Mouse (Mus musculus) CD4-positive, CD25-positive, alpha-beta regulatory T cell, adult 4 months (primary cell): ENCODE measurements around the gene 2410004B18Rik. TPM values are rescaled to one million over a fixed set of nuclear protein-coding genes. Genes with fewer than 3 reads are reported as not detected.
"Not testable (repeated sequence)": the region's sequence is repeated elsewhere in the genome, so short reads cannot be mapped to it uniquely, and the experiment has no call there.

Experiments
- ATAC-seq: one replicate; pipeline ENCODE4 v1.8.0; 2017
- polyA plus RNA-seq, 2 experiments: library from polyadenylated mRNA; unstranded; fragments of 100-300 nt; shearing (Covaris generic); gene quantifications; one replicate each; pipeline ENCODE4 v1.2.1; 2017

2410004B18Rik gene
- 10 to 100 TPM; 18.9 to 21.5 TPM for polyA plus RNA-seq

- ATAC-seq, result peak; percentile 88
Measured at GRCm38 (mm10) chr3:145937505-145938404, at the start of gene 2410004B18Rik. Gene 2410004B18Rik (plus strand): TSS chr3:145938014.

GRCm38 (mm10) chr3:145890346-145891132, 47.3 kb upstream of the 2410004B18Rik start:
- ATAC-seq, result no peak

DNA sequence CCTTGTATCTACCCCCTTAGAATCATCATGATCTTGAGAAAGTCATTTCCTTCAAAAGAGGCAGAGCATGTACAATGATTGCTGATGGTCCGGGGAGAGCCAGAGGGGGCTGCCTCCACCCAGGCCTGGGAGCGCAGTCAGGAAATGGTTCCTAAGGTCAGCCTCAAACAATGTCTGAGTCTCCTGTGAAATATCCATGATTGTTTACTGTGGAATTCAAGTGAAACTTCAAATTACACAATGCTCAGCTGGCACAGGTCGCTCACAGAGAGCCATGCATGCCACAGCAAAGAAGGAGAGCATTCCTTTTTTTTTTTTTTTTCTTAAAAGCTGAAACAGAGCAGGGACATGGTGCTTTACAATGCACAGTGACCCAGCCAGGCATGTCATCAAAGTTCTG, 45.4 kb upstream of the 2410004B18Rik start:
- no peak for ATAC-seq

DNA sequence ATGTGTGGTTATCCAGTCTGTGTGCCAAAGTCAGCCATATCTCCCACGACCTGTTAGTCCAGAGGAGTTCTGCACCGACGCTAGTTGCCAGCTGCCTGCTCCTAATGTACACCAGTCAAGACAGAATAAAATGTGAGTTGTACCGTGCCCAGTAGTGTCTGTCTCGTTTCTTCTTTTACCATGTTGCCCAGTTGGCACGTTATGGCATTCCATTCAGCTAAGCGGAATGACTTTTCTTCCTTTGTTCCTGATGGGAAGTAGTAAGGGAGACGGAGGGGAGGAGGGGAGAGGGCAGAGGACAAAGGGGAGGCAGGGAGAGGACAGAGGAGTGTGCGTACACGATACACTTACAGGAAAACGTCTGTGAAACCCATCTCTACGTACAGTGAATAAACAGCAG, 43.7 kb upstream of the 2410004B18Rik start:
- no peak for ATAC-seq

DNA sequence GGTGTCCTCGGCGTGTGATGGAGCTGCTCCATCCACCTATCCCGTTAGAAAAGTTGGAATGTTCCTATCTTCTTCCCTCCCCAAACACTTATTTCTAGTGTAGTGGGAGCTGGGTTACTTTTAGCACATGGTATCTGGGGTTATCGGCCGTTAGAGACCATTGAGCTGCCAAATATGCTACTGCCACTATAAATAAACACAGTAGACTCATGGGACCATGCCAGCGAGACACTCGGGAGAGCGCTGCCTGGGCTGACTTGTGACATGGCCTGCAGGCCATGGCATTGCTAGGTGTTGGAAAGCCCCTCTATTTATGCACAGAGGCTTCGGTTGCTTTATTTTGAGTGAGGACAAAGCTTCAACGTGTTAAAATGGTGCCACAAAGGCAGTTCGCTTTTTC, 40.1 kb upstream of the 2410004B18Rik start:
- no peak for ATAC-seq

DNA sequence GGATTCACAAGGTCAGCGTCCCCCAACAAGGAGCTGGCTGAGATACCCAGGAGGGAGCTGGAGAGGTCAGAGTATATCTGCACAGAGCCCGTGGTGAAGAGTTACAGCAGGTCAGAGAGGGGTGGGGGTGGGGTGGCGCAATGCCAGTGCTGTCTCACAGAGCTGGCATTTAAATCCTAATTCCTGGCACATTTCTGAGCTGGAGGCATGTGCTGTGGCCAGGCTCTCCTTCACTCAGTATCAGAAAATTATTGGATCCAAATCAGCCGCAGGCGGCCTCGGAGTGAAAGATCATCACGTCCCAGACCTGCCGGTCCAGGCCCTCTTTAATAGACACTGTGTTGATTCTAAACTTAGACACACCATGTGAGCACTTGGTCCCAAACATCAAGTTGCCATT, 38.0 kb upstream of the 2410004B18Rik start:
- no peak for ATAC-seq

GRCm38 (mm10) chr3:145903530-145903929, 34.3 kb upstream of the 2410004B18Rik start:
- ATAC-seq, result no peak

- ATAC-seq, result peak; percentile 53
Measured at GRCm38 (mm10) chr3:145904850-145905776, 32.7 kb upstream of the 2410004B18Rik start.

DNA sequence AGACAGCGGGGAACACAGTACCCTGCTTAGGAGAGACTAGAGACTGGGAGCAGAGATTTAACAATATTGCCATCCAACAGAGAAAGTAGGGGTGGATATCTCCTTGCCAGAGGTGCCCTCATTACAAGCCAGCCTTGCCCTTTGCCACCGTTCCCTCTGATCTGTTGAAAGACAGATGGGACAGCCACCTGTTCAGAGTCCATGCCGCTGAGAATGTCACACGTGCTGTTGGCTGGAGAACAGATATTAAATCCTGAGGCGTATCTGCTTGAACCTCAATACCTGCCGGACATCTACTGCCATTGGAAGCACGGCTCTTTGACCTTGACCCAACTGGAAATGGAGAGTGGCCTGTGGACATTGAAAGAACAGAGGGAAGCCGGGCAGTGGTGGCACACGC, 31.2 kb upstream of the 2410004B18Rik start:
- ATAC-seq, result no peak

DNA sequence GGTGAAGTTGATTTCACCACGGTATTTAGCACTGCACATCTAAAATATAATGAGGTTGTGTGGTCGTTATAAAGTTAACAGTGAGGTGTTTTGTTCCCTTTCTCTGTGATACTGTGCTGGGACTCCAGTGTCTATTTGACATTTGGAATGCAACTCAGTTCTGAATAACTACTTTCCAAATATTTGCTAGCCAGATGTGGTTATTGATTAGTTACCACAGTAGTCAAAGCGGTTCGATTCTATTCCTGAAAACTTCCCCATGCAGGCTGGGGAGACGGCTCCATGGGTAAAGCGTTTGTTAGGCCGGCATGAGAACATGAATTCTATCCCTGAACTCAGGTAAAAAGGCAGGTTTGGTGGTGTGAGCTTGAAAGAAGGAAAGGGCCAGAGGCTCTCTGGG, 25.3 kb upstream of the 2410004B18Rik start:
- no peak for ATAC-seq

- ATAC-seq, result no peak
Measured at GRCm38 (mm10) chr3:145913263-145913662, 24.6 kb upstream of the 2410004B18Rik start.

DNA sequence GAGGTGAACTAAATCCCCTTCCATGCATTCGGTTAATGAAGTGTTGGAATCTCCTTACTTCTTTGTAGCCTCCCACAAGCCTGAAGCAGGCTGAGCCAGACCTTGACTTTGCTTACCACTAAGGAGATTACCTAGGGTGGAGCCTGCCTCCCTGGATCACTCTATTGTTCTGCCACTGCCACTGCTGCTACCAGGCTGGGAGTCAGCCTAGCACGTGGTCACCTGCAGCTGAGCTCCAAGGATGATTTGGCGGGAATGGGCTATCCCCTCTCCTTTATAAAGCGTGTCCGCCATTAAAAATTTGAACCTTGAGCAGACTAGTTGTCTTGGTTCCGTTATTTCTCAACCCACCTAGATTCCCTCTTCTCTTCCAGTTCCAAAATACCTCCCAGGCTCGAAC, 23.9 kb upstream of the 2410004B18Rik start:
- ATAC-seq, result not testable (repeated sequence)

DNA sequence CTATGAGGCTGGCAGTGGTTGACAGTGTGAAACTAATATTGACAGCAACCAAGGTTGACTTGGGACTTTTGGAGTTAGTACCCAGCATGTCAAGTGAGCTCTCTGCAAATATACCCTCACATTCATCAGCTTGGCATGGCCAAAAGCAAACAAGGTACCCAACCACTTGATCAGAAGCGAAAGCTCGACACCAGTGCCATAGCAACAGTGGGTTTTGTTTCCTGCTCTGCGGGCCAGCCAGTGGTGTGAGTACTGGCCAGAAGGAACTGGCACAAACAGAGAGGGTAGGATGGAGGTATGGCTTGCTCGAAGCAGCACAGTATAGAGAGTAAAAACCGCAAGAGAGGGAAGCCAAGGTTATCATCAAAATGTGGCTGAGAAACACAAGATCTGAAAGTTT, 21.4 kb upstream of the 2410004B18Rik start:
- ATAC-seq, result peak; percentile 58

- ATAC-seq, result peak; percentile 82
Measured at GRCm38 (mm10) chr3:145916826-145917225, 21.0 kb upstream of the 2410004B18Rik start.

- ATAC-seq, result no peak
Measured at GRCm38 (mm10) chr3:145922019-145922854, 15.6 kb upstream of the 2410004B18Rik start, which contains the start of gene Bcl10. Gene Bcl10 (plus strand): TSS chr3:145922804.

- no peak for ATAC-seq
Measured at GRCm38 (mm10) chr3:145922971-145923370, 14.8 kb upstream of the 2410004B18Rik start.

GRCm38 (mm10) chr3:145923874-145924577, 13.8 kb upstream of the 2410004B18Rik start:
- peak; percentile 90 for ATAC-seq

GRCm38 (mm10) chr3:145924649-145925337, 13.0 kb upstream of the 2410004B18Rik start:
- ATAC-seq, result peak; percentile 40

DNA sequence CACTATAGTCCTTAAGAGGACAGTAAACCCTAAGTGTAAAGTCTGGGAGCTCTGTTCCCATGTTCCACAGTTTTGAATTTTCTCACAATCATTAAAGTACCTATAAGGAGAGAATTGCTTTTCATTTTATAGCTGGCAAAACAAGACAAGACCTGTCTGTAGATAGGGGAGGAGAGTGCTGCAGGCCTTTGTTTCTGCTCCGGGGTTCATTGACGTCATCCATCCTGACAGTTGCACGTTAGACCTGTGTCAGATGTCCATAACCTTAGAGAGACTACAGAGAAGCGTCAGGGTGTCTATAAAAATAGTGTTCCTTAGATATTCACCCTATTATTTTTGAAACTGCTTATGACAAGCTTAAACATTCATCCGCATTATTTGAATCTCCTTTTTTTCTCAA, 12.3 kb upstream of the 2410004B18Rik start:
- ATAC-seq, result no peak
